Mouse (Mus musculus) intestine, embryonic 15.5 days (tissue): ENCODE data around the gene Uvssa. TPM values are rescaled to one million over a fixed set of nuclear protein-coding genes. Genes with fewer than 3 reads are reported as not detected.

Experiments used
- ATAC-seq: fragments of 200-750 bp; cut with Nextera tagmentation; 2 replicates; pipeline ENCODE4 v1.8.0; 2017; ENCODE audit warnings: moderate TSS enrichment, moderate library complexity
- H3K27ac ChIP-seq: fragments of 300-500 bp; sonication (generic); 2 replicates; pipeline ENCODE4 v1.5.1; 2015; ENCODE audit warnings: mild to moderate bottlenecking, inconsistent platforms
- H3K27me3 ChIP-seq: fragments of 300-500 bp; sonication (generic); replicated peaks from 2 replicates; pipeline ENCODE4 v1.6.1; 2015; ENCODE audit warnings: inconsistent platforms
- H3K36me3 ChIP-seq: fragments of 300-500 bp; sonication (generic); 2 replicates; pipeline ENCODE4 v1.6.1; 2015; ENCODE audit warnings: inconsistent platforms
- H3K4me1 ChIP-seq: fragments of 300-500 bp; sonication (generic); replicated peaks from 2 replicates; pipeline ENCODE4 v1.6.1; 2015; ENCODE audit warnings: inconsistent platforms
- H3K4me2 ChIP-seq: fragments of 300-500 bp; sonication (generic); replicated peaks from 2 replicates; pipeline ENCODE4 v1.6.1; 2015; ENCODE audit warnings: mild to moderate bottlenecking, inconsistent platforms
- H3K4me3 ChIP-seq: fragments of 300-500 bp; sonication (generic); replicated peaks from 2 replicates; pipeline ENCODE4 v1.5.1; 2015; ENCODE audit warnings: inconsistent platforms
- H3K9ac ChIP-seq: fragments of 300-500 bp; sonication (generic); 2 replicates; pipeline ENCODE4 v1.6.1; 2015; ENCODE audit warnings: inconsistent platforms
- H3K9me3 ChIP-seq: fragments of 300-500 bp; sonication (generic); 2 replicates; pipeline ENCODE4 v1.6.1; 2016; ENCODE audit warnings: inconsistent platforms
- WGBS: fragments of 180-500 bp; shearing (Covaris S2); methylation state at CpG from one replicate; pipeline ENCODE4 v1.1.7; 2015; 5-methylcytosine and 5-hydroxymethylcytosine counted together
- polyA plus RNA-seq: library from polyadenylated mRNA; unstranded; fragments of >200 nt; fragmentation: Nextera tagmentation; extraction: Ambion mirVana; gene quantifications from 2 replicates; pipeline ENCODE4 v1.2.1, GENCODE M21; 2015

Uvssa gene
- polyA plus RNA-seq, 1 experiment from 2014 or later, result 6.7 TPM

DNA sequence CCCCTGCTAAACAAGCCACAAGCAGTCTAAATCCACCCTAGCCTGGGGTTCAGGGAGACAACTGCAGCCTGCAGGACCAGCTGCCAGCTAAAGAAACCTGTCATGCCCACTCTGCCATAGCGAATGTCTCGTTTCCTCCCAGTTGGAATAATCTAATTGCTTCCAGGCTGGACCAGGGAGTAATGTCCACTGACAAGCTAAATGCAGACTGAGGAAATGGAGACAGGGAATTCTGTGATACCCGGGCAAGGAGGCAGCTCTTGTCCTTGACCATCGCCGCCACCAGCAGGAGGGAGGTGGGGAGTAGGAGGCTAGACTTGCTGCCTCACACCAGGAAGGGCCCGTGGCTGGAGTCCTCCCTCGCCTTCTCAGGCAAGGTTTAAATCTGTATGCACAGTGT is 86.0 kb downstream of the Uvssa start:
- ATAC-seq, result no peak
- Histone ChIP-seq H3K4me3 (no peak overlapping the region), H3K27ac (no peak overlapping the region), H3K4me2 (no peak overlapping the region), H3K27me3 (peaks cover 6% of the 10 kb centered on the region; the same call in 1 of the 2 replicates), H3K9me3 (no peaks in the 10 kb centered on the region), H3K9ac (no peak overlapping the region), H3K4me1 (no peaks in the 10 kb centered on the region), H3K36me3 (no peaks in the 10 kb centered on the region)
- 64% methylated on average over 7 of the region's 7 CpGs for WGBS

DNA sequence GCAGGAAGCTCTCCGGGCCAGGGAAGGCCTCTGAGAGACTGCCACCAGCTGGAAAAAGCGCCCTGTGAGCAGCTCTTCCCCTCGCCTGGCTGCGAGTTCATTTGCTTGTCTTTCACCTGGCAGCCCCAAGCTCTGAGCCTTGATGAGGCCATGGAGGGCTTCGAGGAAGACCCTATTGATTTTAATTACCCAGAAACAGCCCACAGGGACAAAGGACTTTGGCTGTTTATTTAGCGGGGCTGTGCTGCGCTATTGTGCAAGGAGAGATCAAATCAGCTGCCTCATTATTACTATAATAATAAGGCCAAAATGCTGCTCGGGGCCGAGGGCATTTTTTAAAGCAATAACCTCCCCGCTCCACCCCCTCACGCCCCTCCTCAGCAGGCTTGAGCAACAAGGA is 87.1 kb downstream of the Uvssa start:
- H3K9ac ChIP-seq, result no peak overlapping the region
- no peak overlapping the region for H3K4me2 ChIP-seq
- H3K36me3 ChIP-seq, result no peaks in the 10 kb centered on the region
- ATAC-seq, result no peak
- 55% methylated on average over 11 of the region's 11 CpGs for WGBS
- H3K4me1 ChIP-seq, result no peaks in the 10 kb centered on the region
- H3K27ac ChIP-seq, result no peak overlapping the region
- no peaks in the 10 kb centered on the region for H3K9me3 ChIP-seq
- H3K27me3 ChIP-seq, result peaks cover 6% of the 10 kb centered on the region; the same call in 1 of the 2 replicates
- no peak overlapping the region for H3K4me3 ChIP-seq

Other genes starting within 250 kb of the Uvssa start
- 23.7 and 26.0 TPM in 2 replicates for gene Spon2, start 160.1 kb upstream of the Uvssa start, polyA plus RNA-seq
- 275 and 293 TPM in 2 replicates for gene Ctbp1, start 103.6 kb upstream of the Uvssa start, polyA plus RNA-seq
- gene Maea, start 43.0 kb upstream of the Uvssa start, polyA plus RNA-seq, result 126 and 128 TPM in 2 replicates
- not detected in 2 replicates for gene Nkx1-1, start 55.4 kb downstream of the Uvssa start, polyA plus RNA-seq